Mouse (Mus musculus): ENCODE results near the gene Ppp5c.

- TF ChIP-seq CTCF (IDR thresholded peaks at IDR 0.05; ENCODE audit: borderline replicate concordance, insufficient read depth, low read length) = no peak
- no peak for TF ChIP-seq POLR2A (IDR thresholded peaks at IDR 0.05; ENCODE audit: low read depth, low read length)
Measured at GRCm38 (mm10) chr7:17056081-17056581, 28.4 kb upstream of the Ppp5c start.
